Mouse (Mus musculus): ENCODE data around the gene Ltbp3.

Ltbp3 gene

GRCm38 (mm10) chr19:5740320-5741317, at the start of gene Ltbp3:
Gene Ltbp3 (plus strand): TSS chr19:5740904.
- no peak for DNase-seq (ENCODE audit: low spot score)

GRCm38 (mm10) chr19:5691601-5692000, 49.1 kb upstream of the Ltbp3 start:
- no peak for DNase-seq (ENCODE audit: low spot score)

GRCm38 (mm10) chr19:5692086-5692912, 48.4 kb upstream of the Ltbp3 start:
- no peak for DNase-seq (ENCODE audit: low spot score)

- no peak for DNase-seq (ENCODE audit: low spot score)
Observed at GRCm38 (mm10) chr19:5692913-5693396, 47.7 kb upstream of the Ltbp3 start.

GRCm38 (mm10) chr19:5693801-5694200, 46.9 kb upstream of the Ltbp3 start:
- no peak for DNase-seq (ENCODE audit: low spot score)

GRCm38 (mm10) chr19:5695849-5696462, 44.7 kb upstream of the Ltbp3 start:
- no peak for DNase-seq (ENCODE audit: low spot score)

GRCm38 (mm10) chr19:5704163-5704800, 36.4 kb upstream of the Ltbp3 start, which contains the start of gene Kcnk7:
Gene Kcnk7 (plus strand): TSS chr19:5704367.
- peak; percentile 60 for DNase-seq (ENCODE audit: low spot score)

GRCm38 (mm10) chr19:5704801-5705571, 35.7 kb upstream of the Ltbp3 start:
- DNase-seq (ENCODE audit: low spot score), result peak; percentile 71

GRCm38 (mm10) chr19:5710068-5710467, 30.6 kb upstream of the Ltbp3 start:
- no peak for DNase-seq (ENCODE audit: low spot score)

GRCm38 (mm10) chr19:5710581-5710980, 30.1 kb upstream of the Ltbp3 start:
- no peak for DNase-seq (ENCODE audit: low spot score)

- DNase-seq (ENCODE audit: low spot score), result peak; percentile 52
Observed at GRCm38 (mm10) chr19:5711218-5711617, 29.5 kb upstream of the Ltbp3 start.

- DNase-seq (ENCODE audit: low spot score), result no peak
Observed at GRCm38 (mm10) chr19:5711907-5712460, 28.7 kb upstream of the Ltbp3 start.

GRCm38 (mm10) chr19:5713255-5713654, 27.4 kb upstream of the Ltbp3 start:
- no peak for DNase-seq (ENCODE audit: low spot score)

GRCm38 (mm10) chr19:5713730-5714129, 27.0 kb upstream of the Ltbp3 start:
- no peak for DNase-seq (ENCODE audit: low spot score)

GRCm38 (mm10) chr19:5715793-5716688, 24.7 kb upstream of the Ltbp3 start:
- DNase-seq (ENCODE audit: low spot score), result no peak

- no peak for DNase-seq (ENCODE audit: low spot score)
Observed at GRCm38 (mm10) chr19:5716955-5717354, 23.7 kb upstream of the Ltbp3 start.

GRCm38 (mm10) chr19:5721233-5721632, 19.5 kb upstream of the Ltbp3 start:
- DNase-seq (ENCODE audit: low spot score), result no peak

- DNase-seq (ENCODE audit: low spot score), result peak; percentile 77
Observed at GRCm38 (mm10) chr19:5722848-5723425, 17.8 kb upstream of the Ltbp3 start.

Measured in c-Kit-positive CD71-positive TER-119-positive erythroid progenitor cells, embryonic 14.5 days (primary cell).